In the genomic region with DNA sequence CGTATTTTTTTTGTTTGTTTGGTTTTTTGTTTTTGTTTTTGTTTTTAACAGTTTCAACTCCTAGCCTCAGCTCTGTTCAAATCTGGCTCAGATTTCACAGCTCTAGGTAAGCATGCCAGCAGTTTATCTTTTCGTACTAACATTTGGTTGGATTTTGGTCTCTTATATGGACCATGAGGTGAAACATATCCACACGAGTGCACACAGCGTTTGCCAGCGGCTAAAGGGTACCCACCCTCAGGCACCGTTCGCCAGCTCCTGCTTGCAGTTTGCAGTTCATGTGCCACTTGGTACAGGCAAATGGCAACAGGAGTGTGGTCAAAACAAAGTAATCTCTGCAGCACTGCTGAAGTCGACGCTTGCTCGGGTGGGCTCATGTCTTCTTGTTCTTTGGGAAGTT, we compare ENCODE assay signal across 25 mouse cellular contexts.
DNase-seq lines count a peak whose midpoint lies in the region; ATAC-seq and TF ChIP-seq lines count a peak whose summit lies in the region.
"Had no signal": no experiment of that assay in that cellular context is flagged by ENCODE, and none has a peak within 500 bp of the region (broad histone marks: within the 10 kb centered on the region; RNA-seq: fewer than 3 reads in every experiment).

No protein-coding gene starts in this region.

- no peak for TF ChIP-seq CTCF in kidney, adult 2 months (conservative IDR thresholded peaks at IDR 0.05; ENCODE audit: insufficient read depth, insufficient read length, low read depth, low read length)
- TF ChIP-seq CTCF in liver, adult 2 months (IDR thresholded peaks at IDR 0.05; ENCODE audit: low read depth, low read length) = no peak

- WGBS in heart, embryonic 10.5 days = 90% methylated on average over 10 of the region's 10 CpGs
- WGBS in kidney, adult 2 months = 42% methylated on average over 10 of the region's 10 CpGs
- WGBS in kidney, embryonic 14.5 days = 82% methylated on average over 10 of the region's 10 CpGs
- 29% methylated on average over 10 of the region's 10 CpGs for whole genome bisulfite sequencing in liver, adult 2 months
- 88% methylated on average over 10 of the region's 10 CpGs for WGBS in liver, embryonic 12.5 days (ENCODE audit: insufficient replicate concordance)

- no peak for TF ChIP-seq POLR2A in kidney, adult 2 months (IDR thresholded peaks at IDR 0.05; ENCODE audit: low read depth, low read length)
- TF ChIP-seq POLR2A in liver, adult 2 months (IDR thresholded peaks at IDR 0.05; ENCODE audit: extremely low read depth, insufficient read depth, low read length) = no peak

- H3K27me3 ChIP-seq in heart, embryonic 10.5 days (ENCODE audit: insufficient read depth, poor library complexity, severe bottlenecking) = no peaks in the 10 kb centered on the region
- H3K27me3 ChIP-seq in kidney, adult 2 months (replicated peaks; ENCODE audit: control insufficient read depth, insufficient read depth, low read length) = no peaks in the 10 kb centered on the region
- no peaks in the 10 kb centered on the region for H3K27me3 ChIP-seq in kidney, embryonic 14.5 days (ENCODE audit: control insufficient read depth, insufficient read depth, low read length)
- H3K27me3 ChIP-seq in liver, adult 2 months (ENCODE audit: control insufficient read depth, insufficient read depth, low read length) = no peaks in the 10 kb centered on the region
- no peaks in the 10 kb centered on the region for H3K27me3 ChIP-seq in liver, embryonic 12.5 days (replicated peaks)
- H3K27me3 ChIP-seq: CH12.LX; embryonic facial prominence, embryonic 12.5 days; forebrain, embryonic 13.5 days; Patski had no signal

- no peaks in the 10 kb centered on the region for H3K79me2 ChIP-seq in liver, adult 2 months (ENCODE audit: control insufficient read depth, insufficient read depth, low read length)

- no peak overlapping the region for H3K4me2 ChIP-seq in kidney, embryonic 14.5 days (replicated peaks; ENCODE audit: low read depth, low read length)
- H3K4me2 ChIP-seq in liver, embryonic 12.5 days = no peak overlapping the region
- H3K4me2 ChIP-seq: embryonic facial prominence, embryonic 12.5 days; forebrain, embryonic 13.5 days had no signal

- H3K4me1 ChIP-seq in heart, embryonic 10.5 days = no peaks in the 10 kb centered on the region
- H3K4me1 ChIP-seq in kidney, adult 2 months (ENCODE audit: control insufficient read depth, insufficient read depth, low read length) = peaks cover 7% of the 10 kb centered on the region; the same call in 1 of the 2 replicates
- no peaks in the 10 kb centered on the region for H3K4me1 ChIP-seq in kidney, embryonic 14.5 days (ENCODE audit: control insufficient read depth, insufficient read depth, low read length)
- peaks cover 8% of the 10 kb centered on the region for H3K4me1 ChIP-seq in liver, adult 2 months (ENCODE audit: control insufficient read depth, insufficient read depth, low read length)
- no peaks in the 10 kb centered on the region for H3K4me1 ChIP-seq in liver, embryonic 12.5 days
- H3K4me1 ChIP-seq: embryonic facial prominence, embryonic 10.5 days; embryonic facial prominence, embryonic 12.5 days had no signal

- peak; percentile 84 for DNase-seq in heart, adult 11 months
- no peak for DNase-seq in heart, embryonic 10.5 days (ENCODE audit: low spot score)
- peak; percentile 58 for DNase-seq in kidney, adult 2 months
- no peak for DNase-seq in kidney, postnatal 14 days
- peak; percentile 59 for DNase-seq in kidney, adult 9 months
- peak; percentile 82 for DNase-seq in liver, adult 2 months (ENCODE audit: extremely low read depth, low read depth, low spot score)
- DNase-seq: adrenal gland, adult 8-10 months; adrenal gland, postnatal 14 days; adrenal gland, postnatal 36 days; B cell, adult 2 months; cerebellum, adult 11-12 months; cerebellum, adult 2 months; cerebellum, adult 9-10 months; cerebellum, postnatal 10 days; cerebellum, postnatal 25 days had no signal

- no peak for ATAC-seq in kidney, embryonic 14.5 days (ENCODE audit: low FRiP score, low TSS enrichment)
- no peak for ATAC-seq in liver, embryonic 12.5 days
- ATAC-seq: activated CD4-positive, CD25-positive, alpha-beta regulatory T cell, adult 4 months; CD4-positive, CD25-positive, alpha-beta regulatory T cell, adult 4 months; forebrain, embryonic 13.5 days; Patski had no signal

- H3K9ac ChIP-seq in kidney, embryonic 14.5 days (ENCODE audit: low read depth, low read length) = no peak overlapping the region
- peak overlapping the region; percentile 79 for H3K9ac ChIP-seq in liver, adult 2 months (ENCODE audit: low read depth, low read length)
- no peak overlapping the region for H3K9ac ChIP-seq in liver, embryonic 12.5 days
- H3K9ac ChIP-seq: embryonic facial prominence, embryonic 12.5 days; forebrain, embryonic 13.5 days had no signal

- peaks cover 58% of the 10 kb centered on the region for H3K36me3 ChIP-seq in heart, embryonic 10.5 days
- H3K36me3 ChIP-seq in kidney, adult 2 months (ENCODE audit: control insufficient read depth, insufficient read depth, low read length) = peaks cover 7% of the 10 kb centered on the region
- peaks cover 28% of the 10 kb centered on the region for H3K36me3 ChIP-seq in kidney, embryonic 14.5 days (ENCODE audit: control insufficient read depth, insufficient read depth, low read length)
- peaks cover 36% of the 10 kb centered on the region for H3K36me3 ChIP-seq in liver, adult 2 months (ENCODE audit: control insufficient read depth, insufficient read depth, low read length)
- peaks cover 66% of the 10 kb centered on the region for H3K36me3 ChIP-seq in liver, embryonic 12.5 days

- no peaks in the 10 kb centered on the region for H3K9me3 ChIP-seq in heart, embryonic 10.5 days
- no peaks in the 10 kb centered on the region for H3K9me3 ChIP-seq in kidney, embryonic 14.5 days (ENCODE audit: control insufficient read depth, low read length)
- H3K9me3 ChIP-seq in liver, embryonic 12.5 days (replicated peaks) = no peaks in the 10 kb centered on the region
- H3K9me3 ChIP-seq: embryonic facial prominence, embryonic 10.5 days; embryonic facial prominence, embryonic 12.5 days; forebrain, embryonic 13.5 days; G1E had no signal

- no peak overlapping the region for H3K27ac ChIP-seq in heart, embryonic 10.5 days
- H3K27ac ChIP-seq in kidney, adult 2 months (ENCODE audit: insufficient read depth, low read depth, low read length) = no peak overlapping the region
- H3K27ac ChIP-seq in kidney, embryonic 14.5 days (ENCODE audit: low read depth, low read length) = no peak overlapping the region
- peak overlapping the region; percentile 92 for H3K27ac ChIP-seq in liver, adult 2 months (replicated peaks; ENCODE audit: insufficient read depth, low read depth, low read length)
- no peak overlapping the region for H3K27ac ChIP-seq in liver, embryonic 12.5 days
- H3K27ac ChIP-seq: embryonic facial prominence, embryonic 10.5 days; embryonic facial prominence, embryonic 12.5 days; forebrain, embryonic 13.5 days had no signal

- no peak overlapping the region for H3K4me3 ChIP-seq in heart, embryonic 10.5 days
- no peak overlapping the region for H3K4me3 ChIP-seq in kidney, adult 2 months (ENCODE audit: insufficient read depth, low read depth, low read length)
- no peak overlapping the region for H3K4me3 ChIP-seq in kidney, embryonic 14.5 days (ENCODE audit: low read length)
- no peak overlapping the region; the same call in 1 of the 2 replicates for H3K4me3 ChIP-seq in liver, adult 2 months (ENCODE audit: insufficient read depth, low read depth, low read length)
- H3K4me3 ChIP-seq in liver, embryonic 12.5 days = no peak overlapping the region
- H3K4me3 ChIP-seq: embryonic facial prominence, embryonic 10.5 days; embryonic facial prominence, embryonic 12.5 days; forebrain, embryonic 13.5 days had no signal

Comparison
In these comparisons a context has a peak if more than half of its experiments do, and no peak if none do; other contexts are left out.
1. DNase-seq: peak in heart, adult 11 months (single experiment), kidney, adult 2 months (single experiment), kidney, adult 9 months (single experiment) and liver, adult 2 months (single experiment); none in heart, embryonic 10.5 days (single experiment) and kidney, postnatal 14 days (single experiment).